Mouse (Mus musculus): Measurements from ENCODE around the gene Gm8024. TPM values are rescaled to one million over a fixed set of nuclear protein-coding genes. Genes with fewer than 3 reads are reported as not detected.

Gene Gm8024
- not detected for polyA plus RNA-seq (2014; fragmentation: Illumina TruSeq; extraction: RNeasy Lipid Tissue Mini Kit (QIAGEN cat#74804); ENCODE audit: insufficient read depth, low read depth, low replicate concordance)

DNA sequence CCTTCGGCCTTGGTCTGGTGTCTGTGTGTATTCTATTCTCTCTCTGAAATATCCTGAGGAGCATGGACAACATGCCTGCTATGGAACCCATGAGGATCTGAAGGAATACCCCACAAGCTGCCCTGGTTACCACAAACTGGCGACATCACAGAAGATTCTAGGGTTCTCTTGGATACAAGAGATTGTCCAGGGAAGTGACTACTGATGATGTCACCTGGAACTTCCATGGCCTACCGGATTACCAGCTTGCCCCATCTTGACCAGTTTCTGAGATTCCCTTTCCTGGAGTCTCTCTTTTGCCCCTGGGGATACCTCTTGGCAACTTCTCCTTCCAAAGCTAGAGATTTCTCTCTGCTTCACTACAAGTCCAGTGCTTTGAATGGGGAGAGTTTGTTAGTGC, at the start of gene Gm8024:
Gene Gm8024, minus strand, starts transcription at position 101 of the 400 bp plus-strand sequence.

GRCm38 (mm10) chr14:42502249-42502648, 21.8 kb downstream of the Gm8024 start, which contains the start of gene Gm8020:
Gene Gm8020 (minus strand): TSS chr14:42502349.

Other genes with a start within 250 kb of the Gm8024 start
- gene Gm9611, start 226.9 kb downstream of the Gm8024 start, polyA plus RNA-seq (2014; fragmentation: Illumina TruSeq; extraction: RNeasy Lipid Tissue Mini Kit (QIAGEN cat#74804); ENCODE audit: insufficient read depth, low read depth, low replicate concordance) = not detected
- not detected for gene Gm7995, start 214.1 kb downstream of the Gm8024 start, polyA plus RNA-seq (2014; fragmentation: Illumina TruSeq; extraction: RNeasy Lipid Tissue Mini Kit (QIAGEN cat#74804); ENCODE audit: insufficient read depth, low read depth, low replicate concordance)
- gene Gm8005, start 84.6 kb downstream of the Gm8024 start, polyA plus RNA-seq (2014; fragmentation: Illumina TruSeq; extraction: RNeasy Lipid Tissue Mini Kit (QIAGEN cat#74804); ENCODE audit: insufficient read depth, low read depth, low replicate concordance) = not detected
- not detected for gene Gm8011, start 60.4 kb downstream of the Gm8024 start, polyA plus RNA-seq (2014; fragmentation: Illumina TruSeq; extraction: RNeasy Lipid Tissue Mini Kit (QIAGEN cat#74804); ENCODE audit: insufficient read depth, low read depth, low replicate concordance)
- not detected for gene Gm8020, start 21.9 kb downstream of the Gm8024 start, polyA plus RNA-seq (2014; fragmentation: Illumina TruSeq; extraction: RNeasy Lipid Tissue Mini Kit (QIAGEN cat#74804); ENCODE audit: insufficient read depth, low read depth, low replicate concordance)
- not detected for gene Gm17124, start 75.6 kb upstream of the Gm8024 start, polyA plus RNA-seq (2014; fragmentation: Illumina TruSeq; extraction: RNeasy Lipid Tissue Mini Kit (QIAGEN cat#74804); ENCODE audit: insufficient read depth, low read depth, low replicate concordance)
- gene Gm3633, start 117.6 kb upstream of the Gm8024 start, polyA plus RNA-seq (2014; fragmentation: Illumina TruSeq; extraction: RNeasy Lipid Tissue Mini Kit (QIAGEN cat#74804); ENCODE audit: insufficient read depth, low read depth, low replicate concordance) = not detected
- gene Gm10378, start 131.7 kb upstream of the Gm8024 start, polyA plus RNA-seq (2014; fragmentation: Illumina TruSeq; extraction: RNeasy Lipid Tissue Mini Kit (QIAGEN cat#74804); ENCODE audit: insufficient read depth, low read depth, low replicate concordance) = not detected
- gene Gm3015, start 244.5 kb upstream of the Gm8024 start, polyA plus RNA-seq (2014; fragmentation: Illumina TruSeq; extraction: RNeasy Lipid Tissue Mini Kit (QIAGEN cat#74804); ENCODE audit: insufficient read depth, low read depth, low replicate concordance) = not detected

All from lung, adult 10 weeks (tissue).